In the genomic region with DNA sequence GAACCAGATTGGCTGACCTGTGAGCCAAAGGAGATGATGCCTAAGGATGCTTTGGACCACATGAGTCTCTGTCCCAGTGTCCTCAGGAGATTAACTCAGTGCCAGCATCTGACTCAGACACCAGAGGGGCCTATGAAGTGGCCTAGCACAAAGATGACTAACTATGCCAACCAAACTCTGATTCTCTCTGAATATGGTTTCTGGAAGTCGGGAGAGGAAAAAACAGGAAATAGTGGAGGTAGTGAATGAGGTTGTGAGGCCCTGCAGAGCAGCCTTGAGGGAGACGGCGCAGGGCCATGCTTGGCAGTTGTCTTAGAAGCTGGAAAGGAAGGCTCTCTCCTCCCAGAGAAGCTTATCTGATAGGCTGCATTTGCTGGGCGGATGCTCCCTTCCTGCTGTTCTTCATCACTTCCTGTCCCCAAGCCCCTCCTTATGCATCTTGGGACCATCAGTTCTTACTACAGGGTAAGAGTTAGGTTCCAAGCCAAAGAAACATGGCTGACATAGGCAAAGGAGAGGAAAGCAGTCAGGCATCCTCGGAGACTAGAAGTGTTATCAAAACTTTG, we compare ENCODE assay signal across 19 mouse cellular contexts.
DNase-seq lines count a peak whose midpoint lies in the region; ATAC-seq lines count a peak whose summit lies in the region.
"Had no signal": no experiment of that assay in that cellular context is flagged by ENCODE, and none has a peak within 500 bp of the region (broad histone marks: within the 10 kb centered on the region; RNA-seq: fewer than 3 reads in every experiment).

No protein-coding gene starts in this region.

- WGBS in forebrain, embryonic 10.5 days = 79% methylated on average over 5 of the region's 5 CpGs
- WGBS in forebrain, embryonic 15.5 days = 84% methylated on average over 5 of the region's 5 CpGs
- WGBS in heart, embryonic 10.5 days = 50% methylated on average over 5 of the region's 5 CpGs
- 84% methylated on average over 5 of the region's 5 CpGs for WGBS in neural tube, embryonic 13.5 days

- H3K4me1 ChIP-seq in forebrain, embryonic 10.5 days = peaks cover 62% of the 10 kb centered on the region
- peaks cover 42% of the 10 kb centered on the region for H3K4me1 ChIP-seq in forebrain, embryonic 15.5 days
- peaks cover 14% of the 10 kb centered on the region for H3K4me1 ChIP-seq in heart, embryonic 10.5 days
- H3K4me1 ChIP-seq in neural tube, embryonic 13.5 days (replicated peaks) = peaks cover 51% of the 10 kb centered on the region
- H3K4me1 ChIP-seq: liver, embryonic 15.5 days had no signal

- H3K36me3 ChIP-seq in forebrain, embryonic 10.5 days (replicated peaks) = no peaks in the 10 kb centered on the region
- no peaks in the 10 kb centered on the region for H3K36me3 ChIP-seq in forebrain, embryonic 15.5 days
- no peaks in the 10 kb centered on the region for H3K36me3 ChIP-seq in heart, embryonic 10.5 days
- no peaks in the 10 kb centered on the region for H3K36me3 ChIP-seq in neural tube, embryonic 13.5 days
- H3K36me3 ChIP-seq: embryonic facial prominence, embryonic 15.5 days; limb, embryonic 15.5 days; liver, embryonic 15.5 days had no signal

- H3K27me3 ChIP-seq in forebrain, embryonic 10.5 days (ENCODE audit: poor library complexity, severe bottlenecking) = peaks cover 9% of the 10 kb centered on the region; the same call in 1 of the 2 replicates
- H3K27me3 ChIP-seq in forebrain, embryonic 15.5 days = no peaks in the 10 kb centered on the region
- H3K27me3 ChIP-seq in heart, embryonic 10.5 days (ENCODE audit: insufficient read depth, poor library complexity, severe bottlenecking) = peaks cover 10% of the 10 kb centered on the region; the same call in 1 of the 2 replicates
- H3K27me3 ChIP-seq in neural tube, embryonic 13.5 days = peaks cover 12% of the 10 kb centered on the region
- H3K27me3 ChIP-seq: embryonic facial prominence, embryonic 15.5 days; limb, embryonic 15.5 days; liver, embryonic 15.5 days had no signal

- H3K9ac ChIP-seq in forebrain, embryonic 15.5 days (replicated peaks) = no peak overlapping the region
- H3K9ac ChIP-seq in neural tube, embryonic 13.5 days = no peak overlapping the region
- H3K9ac ChIP-seq: embryonic facial prominence, embryonic 15.5 days; limb, embryonic 15.5 days; liver, embryonic 15.5 days had no signal

- H3K27ac ChIP-seq in forebrain, embryonic 10.5 days = peak overlapping the region; percentile 80
- H3K27ac ChIP-seq in forebrain, embryonic 15.5 days (replicated peaks) = no peak overlapping the region
- no peak overlapping the region for H3K27ac ChIP-seq in heart, embryonic 10.5 days
- 0 out of 2 replicates have a peak overlapping the region, but pooled peaks have one; percentile 18 for H3K27ac ChIP-seq in neural tube, embryonic 13.5 days (replicated peaks)
- H3K27ac ChIP-seq: embryonic facial prominence, embryonic 15.5 days; limb, embryonic 15.5 days; liver, embryonic 15.5 days had no signal

- no peak for DNase-seq in forebrain, embryonic 10.5 days (ENCODE audit: extremely low spot score, low spot score)
- DNase-seq in heart, postnatal 4 days = peak; percentile 17
- DNase-seq in heart, embryonic 10.5 days (ENCODE audit: low spot score) = no peak
- no peak for DNase-seq in neural tube, embryonic 10.5 days (ENCODE audit: extremely low spot score, low spot score)
- DNase-seq in kidney, adult 8-10 months = no peak
- DNase-seq: adrenal gland, postnatal 25 days; B cell, adult 2 months; cerebellum, adult 18-20 months; cerebellum, postnatal 25 days; kidney, adult 18-20 months; kidney, postnatal 14 days; right cerebral cortex, postnatal 4 days; thymus, adult 2 months had no signal

- ATAC-seq in forebrain, embryonic 15.5 days (replicated peaks) = no peak
- ATAC-seq in neural tube, embryonic 13.5 days (ENCODE audit: low read depth) = no peak
- no peak for ATAC-seq in megakaryocyte progenitor cell, adult 5-6 weeks (replicated peaks; ENCODE audit: poor library complexity)

- H3K4me2 ChIP-seq in forebrain, embryonic 15.5 days (replicated peaks) = no peak overlapping the region
- no peak overlapping the region for H3K4me2 ChIP-seq in neural tube, embryonic 13.5 days
- H3K4me2 ChIP-seq: embryonic facial prominence, embryonic 15.5 days; limb, embryonic 15.5 days; liver, embryonic 15.5 days had no signal

- no peak overlapping the region for H3K4me3 ChIP-seq in forebrain, embryonic 10.5 days
- no peak overlapping the region for H3K4me3 ChIP-seq in forebrain, embryonic 15.5 days
- no peak overlapping the region for H3K4me3 ChIP-seq in heart, embryonic 10.5 days
- no peak overlapping the region for H3K4me3 ChIP-seq in neural tube, embryonic 13.5 days
- H3K4me3 ChIP-seq: embryonic facial prominence, embryonic 15.5 days; limb, embryonic 15.5 days; liver, embryonic 15.5 days had no signal

- H3K9me3 ChIP-seq in forebrain, embryonic 10.5 days = peaks cover 5% of the 10 kb centered on the region; the same call in 1 of the 2 replicates
- peaks cover 5% of the 10 kb centered on the region; the same call in 1 of the 2 replicates for H3K9me3 ChIP-seq in forebrain, embryonic 15.5 days
- H3K9me3 ChIP-seq in heart, embryonic 10.5 days = no peaks in the 10 kb centered on the region
- peaks cover 6% of the 10 kb centered on the region; the same call in 1 of the 2 replicates for H3K9me3 ChIP-seq in neural tube, embryonic 13.5 days
- H3K9me3 ChIP-seq: limb, embryonic 15.5 days; liver, embryonic 15.5 days had no signal

Comparison
In these comparisons a context has a peak if more than half of its experiments do, and no peak if none do; other contexts are left out.
1. H3K27ac ChIP-seq: peak in forebrain, embryonic 10.5 days (single experiment) and neural tube, embryonic 13.5 days (single experiment); none in forebrain, embryonic 15.5 days (single experiment) and heart, embryonic 10.5 days (single experiment).